Mouse (Mus musculus) MEL (cell line): ENCODE measurements around the gene Zpr1. TPM values are rescaled to one million over a fixed set of nuclear protein-coding genes. Genes with fewer than 3 reads are reported as not detected.

Experiments
- DNase-seq: peaks from one replicate; pipeline ENCODE4 v3.0.0; 2011; ENCODE audit warnings: low read depth, low spot score
- H3K27ac ChIP-seq: 2 replicates; pipeline ENCODE4 v1.5.1; 2012; ENCODE audit warnings: low read depth, mild to moderate bottlenecking, control low read depth, low read length, moderate library complexity; ENCODE audit not compliant: control insufficient read depth
- H3K27me3 ChIP-seq, 2 experiments: fragments of 150-350 bp in 1 of 2; sonication (generic) in 1 of 2; 2 replicates each; pipeline ENCODE4 v1.6.1; 2012; ENCODE audit warnings: low read length in 2 of 2, mild to moderate bottlenecking in 2 of 2, improper control_type of control experiment in 1 of 2, moderate library complexity in 1 of 2; ENCODE audit not compliant: insufficient read depth in 2 of 2, control insufficient read depth in 1 of 2
- H3K36me3 ChIP-seq, 2 experiments: 2 replicates each; pipeline ENCODE4 v1.6.1; 2012 to 2014; ENCODE audit warnings: low read length in 2 of 2, improper control_type of control experiment in 1 of 2, inconsistent platforms in 1 of 2, mild to moderate bottlenecking in 1 of 2; ENCODE audit not compliant: insufficient read depth in 2 of 2, control insufficient read depth in 1 of 2
- H3K4me1 ChIP-seq, 2 experiments: fragments of 150-350 bp in 1 of 2; sonication (generic) in 1 of 2; 2 replicates each; pipeline ENCODE4 v1.6.1; 2012; ENCODE audit warnings: low read length in 2 of 2, improper control_type of control experiment in 1 of 2, mild to moderate bottlenecking in 1 of 2; ENCODE audit not compliant: insufficient read depth in 2 of 2, control insufficient read depth in 1 of 2
- H3K4me3 ChIP-seq, 2 experiments: fragments of 150-350 bp in 1 of 2; sonication (generic) in 1 of 2; 2 replicates each; pipeline ENCODE4 v1.5.1; 2012; ENCODE audit warnings: low read depth in 2 of 2, low read length in 2 of 2, mild to moderate bottlenecking in 2 of 2, moderate library complexity in 2 of 2, control low read depth in 1 of 2, improper control_type of control experiment in 1 of 2; ENCODE audit not compliant: control insufficient read depth in 1 of 2, insufficient read depth in 1 of 2
- H3K79me2 ChIP-seq: 2 replicates; pipeline ENCODE4 v1.6.1; 2012; ENCODE audit warnings: mild to moderate bottlenecking, low read length, moderate library complexity; ENCODE audit not compliant: control insufficient read depth, poor library complexity, insufficient read depth
- H3K9ac ChIP-seq: 2 replicates; pipeline ENCODE4 v1.6.1; 2012; ENCODE audit warnings: low read depth, mild to moderate bottlenecking, control low read depth, low read length, moderate library complexity; ENCODE audit not compliant: control insufficient read depth, poor library complexity, severe bottlenecking
- H3K9me3 ChIP-seq: fragments of 150-350 bp; sonication (generic); replicated peaks from 2 replicates; pipeline ENCODE4 v1.6.1; 2012; ENCODE audit warnings: mild to moderate bottlenecking, low read length, improper control_type of control experiment, moderate library complexity; ENCODE audit not compliant: insufficient read depth
- BHLHE40 ChIP-seq: IDR thresholded peaks from 2 replicates; pipeline ENCODE4 v1.6.1; 2012; ENCODE audit warnings: low read depth, mild to moderate bottlenecking, inconsistent platforms, low read length, improper control_type of control experiment, borderline replicate concordance
- CHD2 ChIP-seq: IDR thresholded peaks from 2 replicates; pipeline ENCODE4 v1.6.1; 2011; ENCODE audit warnings: low read length, improper control_type of control experiment
- CTCF ChIP-seq, 3 experiments: IDR thresholded peaks in 2 of 3; conservative IDR thresholded peaks in 1 of 3; 2 replicates each; pipeline ENCODE4 v1.5.1; 2011 to 2012; ENCODE audit warnings: low read length in 3 of 3, low read depth in 2 of 3, mild to moderate bottlenecking in 2 of 3, improper control_type of control experiment in 1 of 3, inconsistent platforms in 1 of 3, mixed read lengths in 1 of 3, moderate library complexity in 1 of 3; ENCODE audit not compliant: control insufficient read depth in 1 of 3, insufficient read depth in 1 of 3, poor library complexity in 1 of 3, severe bottlenecking in 1 of 3
- E2F4 ChIP-seq: IDR thresholded peaks from 2 replicates; pipeline ENCODE4 v1.6.1; 2011; ENCODE audit warnings: low read depth, low read length, improper control_type of control experiment, borderline replicate concordance
- EP300 ChIP-seq, 2 experiments: IDR thresholded peaks; 2 replicates each; pipeline ENCODE4 v1.6.1; 2011; ENCODE audit warnings: improper control_type of control experiment in 2 of 2, low read length in 2 of 2, low read depth in 1 of 2, mild to moderate bottlenecking in 1 of 2
- GABPA ChIP-seq: IDR thresholded peaks from 2 replicates; pipeline ENCODE4 v1.6.1; 2012; ENCODE audit warnings: low read depth, mild to moderate bottlenecking, inconsistent platforms, low read length, improper control_type of control experiment, moderate library complexity
- HCFC1 ChIP-seq: IDR thresholded peaks from 2 replicates; pipeline ENCODE4 v1.6.1; 2012; ENCODE audit warnings: low read depth, mild to moderate bottlenecking, inconsistent platforms, low read length, improper control_type of control experiment, moderate library complexity
- JUND ChIP-seq: IDR thresholded peaks from 2 replicates; pipeline ENCODE4 v1.6.1; 2011; ENCODE audit warnings: low read depth, mild to moderate bottlenecking, improper control_type of control experiment, low read length
- MAFK ChIP-seq: IDR thresholded peaks from 2 replicates; pipeline ENCODE4 v1.6.1; 2011; ENCODE audit warnings: low read depth, mild to moderate bottlenecking, low read length, improper control_type of control experiment, borderline replicate concordance
- MAZ ChIP-seq: IDR thresholded peaks from 2 replicates; pipeline ENCODE4 v1.6.1; 2012; ENCODE audit warnings: low read depth, mild to moderate bottlenecking, inconsistent platforms, low read length, improper control_type of control experiment
- MYB ChIP-seq: IDR thresholded peaks from 2 replicates; pipeline ENCODE4 v1.6.1; 2011; ENCODE audit warnings: mild to moderate bottlenecking, low read depth, low read length, improper control_type of control experiment
- NELFE ChIP-seq: IDR thresholded peaks from 2 replicates; pipeline ENCODE4 v1.6.1; 2011; ENCODE audit warnings: low read depth, low read length, improper control_type of control experiment
- NRF1 ChIP-seq: IDR thresholded peaks from 2 replicates; pipeline ENCODE4 v1.6.1; 2014; ENCODE audit warnings: low read depth, mild to moderate bottlenecking, inconsistent platforms, low read length, improper control_type of control experiment, moderate library complexity; ENCODE audit not compliant: poor library complexity, insufficient read depth, severe bottlenecking
- POLR2A ChIP-seq, 2 experiments: IDR thresholded peaks; 2 replicates each; pipeline ENCODE4 v1.6.1; 2011 to 2012; ENCODE audit warnings: low read length in 2 of 2, mild to moderate bottlenecking in 2 of 2, control low read depth in 1 of 2, improper control_type of control experiment in 1 of 2, low read depth in 1 of 2, moderate library complexity in 1 of 2; ENCODE audit not compliant: control insufficient read depth in 1 of 2, insufficient read depth in 1 of 2, poor library complexity in 1 of 2
- POLR2AphosphoS2 ChIP-seq: IDR thresholded peaks from 2 replicates; pipeline ENCODE4 v1.6.1; 2011; ENCODE audit warnings: low read length, improper control_type of control experiment
- RCOR1 ChIP-seq: IDR thresholded peaks from 2 replicates; pipeline ENCODE4 v1.6.1; 2012; ENCODE audit warnings: low read depth, mild to moderate bottlenecking, inconsistent platforms, low read length, improper control_type of control experiment
- SIN3A ChIP-seq: IDR thresholded peaks from 2 replicates; pipeline ENCODE4 v1.6.1; 2012; ENCODE audit warnings: low read length, improper control_type of control experiment, inconsistent platforms
- TBP ChIP-seq: IDR thresholded peaks from 2 replicates; pipeline ENCODE4 v1.8.0; 2011; ENCODE audit warnings: low read depth, low read length, improper control_type of control experiment
- TCF12 ChIP-seq: IDR thresholded peaks from 2 replicates; pipeline ENCODE4 v1.6.1; 2014; ENCODE audit warnings: low read depth, mild to moderate bottlenecking, inconsistent platforms, low read length, improper control_type of control experiment, moderate library complexity
- ZKSCAN1 ChIP-seq: IDR thresholded peaks from 2 replicates; pipeline ENCODE4 v1.6.1; 2012; ENCODE audit warnings: low read depth, mild to moderate bottlenecking, inconsistent platforms, low read length, improper control_type of control experiment, moderate library complexity
- ZNF384 ChIP-seq: IDR thresholded peaks from 2 replicates; pipeline ENCODE4 v1.6.1; 2012; ENCODE audit warnings: low read depth, mild to moderate bottlenecking, inconsistent platforms, low read length, improper control_type of control experiment
- polyA plus RNA-seq, 2 experiments: library from polyadenylated mRNA; stranded (reverse) in 1 of 2; unstranded in 1 of 2; fragments of >175 nt in 1 of 2; fragments of >200 nt in 1 of 2; gene quantifications; 2 replicates each; pipeline versions ENCODE4 v1.2.1 to v1.2.4; 2012; ENCODE audit warnings: low replicate concordance in 2 of 2, low read depth in 1 of 2; ENCODE audit not compliant: insufficient read length in 2 of 2, insufficient read depth in 1 of 2, missing spikeins in 1 of 2
- total RNA-seq: library from RNA; depleted of rRNA; stranded (reverse); fragments of 300-350 nt; gene quantifications from 2 replicates; pipeline ENCODE4 v1.2.3, GENCODE M21; 2012

The Zpr1 gene
- total and polyA plus RNA-seq, 3 experiments: 99.7 to 171 TPM; not detected in 1

- DNase-seq: no peak
- TF ChIP-seq POLR2A (IDR thresholded peaks at IDR 0.05; ENCODE audit: control insufficient read depth in 1 of 2, insufficient read depth in 1 of 2, low read depth in 1 of 2, low read length in 2 of 2, poor library complexity in 1 of 2): no peak
- TF ChIP-seq MAFK: no peak
- Histone ChIP-seq H3K27me3 (peaks cover under 1 to 8% of the 10 kb centered on the region in 2 experiments; a peak in 3 of 4 replicates), H3K79me2 (no peaks in the 10 kb centered on the region), H3K36me3 (no peaks in the 10 kb centered on the region), H3K4me1 (no peaks in the 10 kb centered on the region), H3K27ac (no peak overlapping the region), H3K9me3 (no peaks in the 10 kb centered on the region), H3K9ac (no peak overlapping the region), H3K4me3 (no peak overlapping the region)
Measured at GRCm38 (mm10) chr9:46329801-46330585, 57.1 kb downstream of the Zpr1 start.

- Histone ChIP-seq H3K27ac (no peak overlapping the region), H3K27me3 (peaks cover 0 to 5% of the 10 kb centered on the region in 2 experiments; a peak in 2 of 4 replicates), H3K36me3 (no peaks in the 10 kb centered on the region), H3K79me2 (no peaks in the 10 kb centered on the region), H3K4me3 (no peak overlapping the region), H3K9me3 (no peaks in the 10 kb centered on the region), H3K4me1 (no peaks in the 10 kb centered on the region), H3K9ac (no peak overlapping the region)
- TF ChIP-seq MYB (no peak), CTCF (IDR thresholded peaks at IDR 0.05 in 2 of 3, conservative IDR thresholded peaks at IDR 0.05 in 1 of 3; ENCODE audit: control insufficient read depth in 1 of 3, insufficient read depth in 1 of 3, low read depth in 2 of 3, low read length in 3 of 3, poor library complexity in 1 of 3, severe bottlenecking in 1 of 3) (no peak), POLR2AphosphoS2 (no peak), BHLHE40 (no peak), NRF1 (no peak), SIN3A (no peak), ZKSCAN1 (no peak), HCFC1 (no peak), EP300 (IDR thresholded peaks at IDR 0.05; ENCODE audit: low read depth in 1 of 2, low read length in 2 of 2) (no peak), GABPA (no peak), E2F4 (no peak), NELFE (no peak), TCF12 (no peak), JUND (no peak), CHD2 (no peak), MAZ (no peak), ZNF384 (no peak), TBP (no peak), RCOR1 (no peak)
- DNase-seq: no peak
Measured at GRCm38 (mm10) chr9:46330586-46330895, 57.7 kb downstream of the Zpr1 start.
